ENCODE assay signal across 8 mouse cellular contexts in the genomic region with DNA sequence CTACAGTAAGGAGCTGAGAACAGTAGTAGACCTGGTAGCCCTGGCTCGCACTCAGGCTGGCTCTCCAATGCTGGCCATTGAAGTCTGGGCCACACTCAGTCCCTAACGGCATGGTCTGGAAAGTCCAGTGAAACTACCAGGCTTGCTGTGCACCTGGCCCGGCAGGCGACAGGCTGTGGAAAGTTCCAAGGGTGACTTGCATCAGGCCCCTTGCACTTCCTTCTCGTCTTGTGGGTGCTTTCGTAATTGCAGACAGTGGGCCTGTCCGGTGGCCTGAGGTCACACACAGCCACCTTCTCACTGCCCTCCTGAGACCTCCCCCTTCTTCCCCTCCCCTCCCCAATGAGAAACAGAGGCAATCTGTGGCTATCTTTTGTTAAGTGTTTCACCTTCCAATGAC. TPM values are rescaled to one million over a fixed set of nuclear protein-coding genes. Genes with fewer than 3 reads are reported as not detected.
DNase-seq lines count a peak whose midpoint lies in the region; ATAC-seq and TF ChIP-seq lines count a peak whose summit lies in the region.

No protein-coding gene starts in this region.

- TF ChIP-seq CTCF in small intestine, adult 2 months (IDR thresholded peaks at IDR 0.05; ENCODE audit: extremely low read depth, insufficient read length, insufficient replicate concordance, low read depth, low read length): no peak

- no peak for TF ChIP-seq POLR2A in small intestine, adult 2 months (IDR thresholded peaks at IDR 0.05; ENCODE audit: low read depth, low read length)

- no peaks in the 10 kb centered on the region for H3K27me3 ChIP-seq in neural tube, embryonic 11.5 days (ENCODE audit: control insufficient read depth, insufficient read depth, low read length)
- no peaks in the 10 kb centered on the region for H3K27me3 ChIP-seq in liver, embryonic 12.5 days (replicated peaks)
- H3K27me3 ChIP-seq in small intestine, adult 2 months (ENCODE audit: control insufficient read depth, insufficient read depth, low read length): no peaks in the 10 kb centered on the region
- H3K27me3 ChIP-seq in forebrain, embryonic 15.5 days: no peaks in the 10 kb centered on the region

- no peak overlapping the region for H3K9ac ChIP-seq in neural tube, embryonic 11.5 days (ENCODE audit: low read length)
- no peak overlapping the region for H3K9ac ChIP-seq in liver, embryonic 12.5 days
- no peak overlapping the region for H3K9ac ChIP-seq in forebrain, embryonic 15.5 days (replicated peaks)

- H3K4me2 ChIP-seq in neural tube, embryonic 11.5 days (ENCODE audit: low read depth): no peak overlapping the region
- peak overlapping the region; percentile 29 for H3K4me2 ChIP-seq in liver, embryonic 12.5 days
- no peak overlapping the region for H3K4me2 ChIP-seq in forebrain, embryonic 15.5 days (replicated peaks)

- peaks cover 7% of the 10 kb centered on the region for H3K36me3 ChIP-seq in neural tube, embryonic 11.5 days (ENCODE audit: control insufficient read depth, insufficient read depth, low read length)
- H3K36me3 ChIP-seq in liver, embryonic 12.5 days: peaks cover 21% of the 10 kb centered on the region
- peaks cover 6% of the 10 kb centered on the region; the same call in 1 of the 2 replicates for H3K36me3 ChIP-seq in small intestine, adult 2 months (ENCODE audit: control insufficient read depth, insufficient read depth, low read length)
- peaks cover 18% of the 10 kb centered on the region for H3K36me3 ChIP-seq in forebrain, embryonic 15.5 days

- WGBS in neural tube, embryonic 11.5 days: 28% methylated on average over 7 of the region's 7 CpGs
- 22% methylated on average over 7 of the region's 7 CpGs for WGBS in liver, embryonic 12.5 days (ENCODE audit: insufficient replicate concordance)
- WGBS in small intestine, adult 2 months: 3% methylated on average over 7 of the region's 7 CpGs
- 66% methylated on average over 7 of the region's 7 CpGs for WGBS in forebrain, embryonic 15.5 days

- peak overlapping the region; percentile 1; the same call in 1 of the 2 replicates for H3K27ac ChIP-seq in neural tube, embryonic 11.5 days (ENCODE audit: low read depth, low read length)
- H3K27ac ChIP-seq in liver, embryonic 12.5 days: peak overlapping the region; percentile 32
- H3K27ac ChIP-seq in small intestine, adult 2 months (ENCODE audit: insufficient read depth, low read depth, low read length): peak overlapping the region; percentile 68
- H3K27ac ChIP-seq in forebrain, embryonic 15.5 days (replicated peaks): no peak overlapping the region

- DNase-seq in neural tube, embryonic 11.5 days (ENCODE audit: low spot score): no peak
- DNase-seq in neural tube, embryonic 10.5 days (ENCODE audit: extremely low spot score, low spot score): no peak
- DNase-seq in heart, postnatal 4 days: peak; percentile 30
- DNase-seq in retina, postnatal 1 day: no peak
- no peak for DNase-seq in ovary, adult 18-20 months (ENCODE audit: low spot score)

- peaks cover 9% of the 10 kb centered on the region for H3K4me1 ChIP-seq in neural tube, embryonic 11.5 days (ENCODE audit: control insufficient read depth, insufficient read depth, low read length)
- peaks cover 65% of the 10 kb centered on the region for H3K4me1 ChIP-seq in liver, embryonic 12.5 days
- H3K4me1 ChIP-seq in small intestine, adult 2 months (ENCODE audit: control insufficient read depth, insufficient read depth, insufficient read length, low read length): peaks cover 30% of the 10 kb centered on the region
- peaks cover 14% of the 10 kb centered on the region for H3K4me1 ChIP-seq in forebrain, embryonic 15.5 days

- no peaks in the 10 kb centered on the region for H3K9me3 ChIP-seq in neural tube, embryonic 11.5 days (ENCODE audit: control insufficient read depth, low read length)
- no peaks in the 10 kb centered on the region for H3K9me3 ChIP-seq in liver, embryonic 12.5 days (replicated peaks)
- no peaks in the 10 kb centered on the region for H3K9me3 ChIP-seq in forebrain, embryonic 15.5 days

- no peak overlapping the region for H3K4me3 ChIP-seq in neural tube, embryonic 11.5 days (ENCODE audit: low read depth, low read length)
- H3K4me3 ChIP-seq in liver, embryonic 12.5 days: no peak overlapping the region
- H3K4me3 ChIP-seq in small intestine, adult 2 months (ENCODE audit: low read depth, low read length): no peak overlapping the region; the same call in 1 of the 2 replicates
- H3K4me3 ChIP-seq in forebrain, embryonic 15.5 days: no peak overlapping the region

- ATAC-seq in neural tube, embryonic 11.5 days (ENCODE audit: insufficient read depth, low FRiP score, low TSS enrichment): no peak
- peak; percentile 8; the same call in 1 of the 2 replicates for ATAC-seq in liver, embryonic 12.5 days
- no peak for ATAC-seq in forebrain, embryonic 15.5 days (replicated peaks)

RNA-seq across cellular contexts. Expression of a gene that starts 3.1 kb away (rescaled TPM):
- polyA plus RNA-seq in neural tube, embryonic 11.5 days (2014; fragmentation: Nextera tagmentation; extraction: Ambion mirVana): 2.5 and 3.1 TPM in 2 replicates
- 1 to 10 TPM; 2.1 to 2.5 TPM for total RNA-seq in heart, postnatal 4 days (2021)
- polyA plus RNA-seq in liver, embryonic 12.5 days (2016; fragmentation: Nextera tagmentation; extraction: Ambion mirVana): 8.4 and 9.2 TPM in 2 replicates
- 14.3 and 18.9 TPM in 2 replicates for polyA plus RNA-seq in small intestine, adult 2 months (2012; rRNA removed)
- polyA plus RNA-seq in forebrain, embryonic 15.5 days (2015; fragmentation: Nextera tagmentation; extraction: Ambion mirVana): 2.1 and 2.4 TPM in 2 replicates

RNA-seq across cellular contexts. Expression of a gene that starts 48.7 kb away (rescaled TPM):
- 6.9 and 8.6 TPM in 2 replicates for polyA plus RNA-seq in neural tube, embryonic 11.5 days (2014; fragmentation: Nextera tagmentation; extraction: Ambion mirVana)
- 1 to 10 TPM; 6.9 to 9.3 TPM for total RNA-seq in heart, postnatal 4 days (2021)
- 2.4 and 3.2 TPM in 2 replicates for polyA plus RNA-seq in liver, embryonic 12.5 days (2016; fragmentation: Nextera tagmentation; extraction: Ambion mirVana)
- polyA plus RNA-seq in small intestine, adult 2 months (2012; rRNA removed): 2.6 and 3.5 TPM in 2 replicates
- 11.8 and 13.2 TPM in 2 replicates for polyA plus RNA-seq in forebrain, embryonic 15.5 days (2015; fragmentation: Nextera tagmentation; extraction: Ambion mirVana)

RNA-seq across cellular contexts. Expression of a gene that starts 56.0 kb away (rescaled TPM):
- polyA plus RNA-seq in neural tube, embryonic 11.5 days (2014; fragmentation: Nextera tagmentation; extraction: Ambion mirVana): 23.6 and 25.4 TPM in 2 replicates
- 10 to 100 TPM; 26.9 to 30.6 TPM for total RNA-seq in heart, postnatal 4 days (2021)
- polyA plus RNA-seq in liver, embryonic 12.5 days (2016; fragmentation: Nextera tagmentation; extraction: Ambion mirVana): 28.6 and 33.5 TPM in 2 replicates
- polyA plus RNA-seq in small intestine, adult 2 months (2012; rRNA removed): 6.2 and 10.3 TPM in 2 replicates
- polyA plus RNA-seq in forebrain, embryonic 15.5 days (2015; fragmentation: Nextera tagmentation; extraction: Ambion mirVana): 22.4 and 23.8 TPM in 2 replicates
